Comparison of ENCODE assay signal across 18 mouse cellular contexts in the genomic region with DNA sequence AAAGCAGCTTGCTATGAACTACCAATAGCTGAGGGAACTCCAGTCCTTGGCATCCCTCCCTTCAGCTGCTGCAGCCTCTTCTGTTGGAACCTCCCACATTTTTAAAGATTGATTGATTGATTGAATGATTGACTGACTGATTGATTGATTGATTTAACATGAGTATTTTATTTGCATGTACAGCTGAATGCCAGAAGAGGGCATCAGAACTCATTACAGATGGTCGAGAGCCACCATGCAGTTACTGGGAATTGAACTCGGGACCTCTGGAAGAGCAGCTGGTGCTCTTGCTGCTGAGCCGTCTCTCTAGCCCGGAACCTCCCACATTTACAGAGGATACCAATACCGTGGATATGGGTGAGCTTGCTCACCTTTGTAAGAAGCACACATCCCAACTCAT. TPM values are rescaled to one million over a fixed set of nuclear protein-coding genes. Genes with fewer than 3 reads are reported as not detected.
DNase-seq lines count a peak whose midpoint lies in the region; ATAC-seq and TF ChIP-seq lines count a peak whose summit lies in the region.
"Had no signal": no experiment of that assay in that cellular context is flagged by ENCODE, and none has a peak within 500 bp of the region (broad histone marks: within the 10 kb centered on the region; RNA-seq: fewer than 3 reads in every experiment).

No protein-coding gene starts in this region.

- H3K27ac ChIP-seq in cerebellum, adult 2 months (ENCODE audit: insufficient read depth, low read length) = no peak overlapping the region
- H3K27ac ChIP-seq in layer of hippocampus, adult 2 months = no peak overlapping the region
- no peak overlapping the region for H3K27ac ChIP-seq in midbrain, postnatal 0 days (ENCODE audit: low read depth, low read length)
- no peak overlapping the region for H3K27ac ChIP-seq in midbrain, embryonic 10.5 days (replicated peaks)
- H3K27ac ChIP-seq: forebrain, embryonic 13.5 days; hindbrain, embryonic 12.5 days; limb, embryonic 12.5 days; lung, embryonic 15.5 days had no signal

- H3K4me3 ChIP-seq in cerebellum, adult 2 months (replicated peaks; ENCODE audit: insufficient read depth, low read depth, low read length) = no peak overlapping the region
- H3K4me3 ChIP-seq in layer of hippocampus, adult 2 months = no peak overlapping the region
- H3K4me3 ChIP-seq in midbrain, postnatal 0 days (ENCODE audit: low read depth, low read length) = no peak overlapping the region
- H3K4me3 ChIP-seq in midbrain, embryonic 10.5 days = no peak overlapping the region
- H3K4me3 ChIP-seq: forebrain, embryonic 13.5 days; hindbrain, embryonic 12.5 days; limb, embryonic 12.5 days; lung, embryonic 15.5 days had no signal

- TF ChIP-seq CTCF in cerebellum, adult 2 months (IDR thresholded peaks at IDR 0.05; ENCODE audit: borderline replicate concordance, insufficient read depth, low read depth, low read length) = 0 out of 2 replicates have a peak, but pooled peaks have one; percentile 12
- TF ChIP-seq CTCF in layer of hippocampus, adult 2 months (conservative IDR thresholded peaks at IDR 0.05) = peak; percentile 67
- peak; percentile 17; the same call in 1 of the 2 replicates for TF ChIP-seq CTCF in midbrain, postnatal 0 days (IDR thresholded peaks at IDR 0.05)

- TF ChIP-seq POLR2A in cerebellum, adult 2 months (IDR thresholded peaks at IDR 0.05; ENCODE audit: borderline replicate concordance, insufficient read depth, low read length) = no peak

- H3K9me3 ChIP-seq in midbrain, postnatal 0 days (ENCODE audit: low read length) = no peaks in the 10 kb centered on the region
- no peaks in the 10 kb centered on the region for H3K9me3 ChIP-seq in midbrain, embryonic 10.5 days (replicated peaks)
- H3K9me3 ChIP-seq: forebrain, embryonic 13.5 days; hindbrain, embryonic 12.5 days; limb, embryonic 12.5 days; lung, embryonic 15.5 days had no signal

- ATAC-seq in midbrain, postnatal 0 days (ENCODE audit: low FRiP score) = no peak
- ATAC-seq: forebrain, embryonic 13.5 days; midbrain, embryonic 16.5 days had no signal

- no peaks in the 10 kb centered on the region for H3K27me3 ChIP-seq in cerebellum, adult 2 months (ENCODE audit: control insufficient read depth, insufficient read depth, low read length)
- H3K27me3 ChIP-seq in midbrain, postnatal 0 days (ENCODE audit: insufficient read depth, low read length) = no peaks in the 10 kb centered on the region
- no peaks in the 10 kb centered on the region for H3K27me3 ChIP-seq in midbrain, embryonic 10.5 days (ENCODE audit: low read depth, poor library complexity, severe bottlenecking)
- H3K27me3 ChIP-seq: forebrain, embryonic 13.5 days; hindbrain, embryonic 12.5 days; limb, embryonic 12.5 days; lung, embryonic 15.5 days had no signal

- no peak overlapping the region for H3K4me2 ChIP-seq in midbrain, postnatal 0 days (ENCODE audit: low read depth, low read length, poor library complexity, severe bottlenecking)
- H3K4me2 ChIP-seq: forebrain, embryonic 13.5 days; hindbrain, embryonic 12.5 days; limb, embryonic 12.5 days; lung, embryonic 15.5 days had no signal

- no peak for DNase-seq in cerebellum, adult 2 months
- no peak for DNase-seq in cerebellum, adult 9-11 months
- DNase-seq in layer of hippocampus, adult 2 months (ENCODE audit: low spot score in 2 of 2) = no peak
- DNase-seq in layer of hippocampus, adult 8-10 months (ENCODE audit: low spot score in 2 of 2) = no peak
- DNase-seq in midbrain, postnatal 0 days (ENCODE audit: low spot score) = no peak
- DNase-seq in midbrain, embryonic 10.5 days (ENCODE audit: low spot score) = no peak
- DNase-seq in cerebellum, adult 18-20 months = no peak
- no peak for DNase-seq in retina, embryonic 14.5 days (ENCODE audit: low spot score)
- DNase-seq: cerebellum, postnatal 36 days; heart, adult 11 months; kidney, postnatal 10 days; thymus, postnatal 25 days had no signal

- 54% methylated on average over 5 of the region's 5 CpGs for whole genome bisulfite sequencing in cerebellum, adult 2 months
- 76% methylated on average over 5 of the region's 5 CpGs for WGBS in midbrain, postnatal 0 days
- 87% methylated on average over 5 of the region's 5 CpGs for WGBS in midbrain, embryonic 10.5 days

- H3K9ac ChIP-seq in midbrain, postnatal 0 days (replicated peaks; ENCODE audit: low read length, poor library complexity, severe bottlenecking) = no peak overlapping the region
- H3K9ac ChIP-seq: forebrain, embryonic 13.5 days; hindbrain, embryonic 12.5 days; limb, embryonic 12.5 days; lung, embryonic 15.5 days had no signal

- no peaks in the 10 kb centered on the region for H3K4me1 ChIP-seq in cerebellum, adult 2 months (ENCODE audit: control insufficient read depth, insufficient read depth, low read length)
- H3K4me1 ChIP-seq in midbrain, postnatal 0 days (ENCODE audit: insufficient read depth, low read length) = no peaks in the 10 kb centered on the region
- H3K4me1 ChIP-seq in midbrain, embryonic 10.5 days = peaks cover 15% of the 10 kb centered on the region
- H3K4me1 ChIP-seq: lung, embryonic 15.5 days had no signal

- H3K36me3 ChIP-seq in midbrain, postnatal 0 days (ENCODE audit: insufficient read depth, low read length) = no peaks in the 10 kb centered on the region
- no peaks in the 10 kb centered on the region for H3K36me3 ChIP-seq in midbrain, embryonic 10.5 days
- H3K36me3 ChIP-seq: hindbrain, embryonic 12.5 days; limb, embryonic 12.5 days; lung, embryonic 15.5 days had no signal

RNA-seq across cellular contexts. Expression of a gene that starts 33.0 kb away (rescaled TPM):
- 695 and 743 TPM in 2 replicates for polyA plus RNA-seq in cerebellum, adult 2 months (2012; rRNA removed)
- total RNA-seq in layer of hippocampus, adult 2 months (2021) = 100 to 1,000 TPM; 597 to 622 TPM
- 100 to 1,000 TPM; 662 to 773 (median 703) TPM for total RNA-seq in layer of hippocampus, adult 8-10 months (2022)
- 905 and 948 TPM in 2 replicates for total RNA-seq in midbrain, postnatal 0 days (2014; rRNA removed)
- polyA plus RNA-seq in midbrain, postnatal 0 days (2015; fragmentation: Nextera tagmentation; extraction: Ambion mirVana) = 224 and 226 TPM in 2 replicates
- 326 and 382 TPM in 2 replicates for polyA plus RNA-seq in midbrain, embryonic 10.5 days (2016; fragmentation: Nextera tagmentation; extraction: Ambion mirVana)

RNA-seq across cellular contexts. Expression of a gene that starts 57.4 kb away (rescaled TPM):
- polyA plus RNA-seq in cerebellum, adult 2 months (2012; rRNA removed) = 20.5 and 20.9 TPM in 2 replicates
- 1 to 10 TPM; 1.6 to 2.2 TPM for total RNA-seq in layer of hippocampus, adult 2 months (2021)
- total RNA-seq in layer of hippocampus, adult 8-10 months (2022) = 1 to 10 TPM; 2.7 to 4.1 (median 3.2) TPM
- total RNA-seq in midbrain, postnatal 0 days (2014; rRNA removed) = 2.7 and 3.9 TPM in 2 replicates
- 5.9 and 6.0 TPM in 2 replicates for polyA plus RNA-seq in midbrain, postnatal 0 days (2015; fragmentation: Nextera tagmentation; extraction: Ambion mirVana)
- 0.17 and 0.30 TPM in 2 replicates for polyA plus RNA-seq in midbrain, embryonic 10.5 days (2016; fragmentation: Nextera tagmentation; extraction: Ambion mirVana)
- total RNA-seq: megakaryocyte progenitor cell, adult 5-6 weeks had no signal
- polyA plus RNA-seq: limb, embryonic 12.5 days had no signal

Comparison
In these comparisons a context has a peak if more than half of its experiments do, and no peak if none do; other contexts are left out.
1. CTCF ChIP-seq: peak in every context shown above with its lines; median percentile 67 in layer of hippocampus, adult 2 months; 17 in midbrain, postnatal 0 days; 12 in cerebellum, adult 2 months.